Mouse (Mus musculus) ovary, postnatal 14 days (tissue): Measurements from ENCODE around the gene 4632433K11Rik.
"Not testable (repeated sequence)": the region's sequence is repeated elsewhere in the genome, so short reads cannot be mapped to it uniquely, and the experiment has no call there.

ENCODE experiments used
- DNase-seq: peaks from one replicate; pipeline ENCODE4 v3.0.0; 2022; ENCODE audit warnings: low spot score

The 4632433K11Rik gene

GRCm38 (mm10) chr7:5056651-5057263 is 22.8 kb downstream of the 4632433K11Rik start:
- no peak for DNase-seq

GRCm38 (mm10) chr7:5057381-5057780 is 23.5 kb downstream of the 4632433K11Rik start:
- DNase-seq = no peak

GRCm38 (mm10) chr7:5057804-5058203 is 23.9 kb downstream of the 4632433K11Rik start:
- DNase-seq = no peak

GRCm38 (mm10) chr7:5058631-5059030 is 24.7 kb downstream of the 4632433K11Rik start:
- no peak for DNase-seq

GRCm38 (mm10) chr7:5059421-5059820 is 25.5 kb downstream of the 4632433K11Rik start:
- DNase-seq = no peak

GRCm38 (mm10) chr7:5060239-5060731 is 26.4 kb downstream of the 4632433K11Rik start:
- peak; percentile 65 for DNase-seq

GRCm38 (mm10) chr7:5060944-5061773 is 27.2 kb downstream of the 4632433K11Rik start:
- DNase-seq = peak; percentile 97

- DNase-seq = peak; percentile 92
These were observed 27.9 kb downstream of the 4632433K11Rik start, which contains the start of gene U2af2 for GRCm38 (mm10) chr7:5061774-5062359. TSS of gene U2af2 (plus strand) at chr7:5062143.

GRCm38 (mm10) chr7:5062360-5063001 is 28.6 kb downstream of the 4632433K11Rik start:
- peak; percentile 56 for DNase-seq

GRCm38 (mm10) chr7:5064886-5065285 is 31.0 kb downstream of the 4632433K11Rik start:
- no peak for DNase-seq

- DNase-seq = no peak
These were observed 39.7 kb downstream of the 4632433K11Rik start for GRCm38 (mm10) chr7:5073586-5073985.

GRCm38 (mm10) chr7:5074984-5075383 is 41.1 kb downstream of the 4632433K11Rik start:
- DNase-seq = no peak

GRCm38 (mm10) chr7:5076931-5077330 is 43.0 kb downstream of the 4632433K11Rik start:
- no peak for DNase-seq

- DNase-seq = not testable (repeated sequence)
These were observed 45.6 kb downstream of the 4632433K11Rik start for GRCm38 (mm10) chr7:5079365-5080009.

- peak; percentile 93 for DNase-seq
These were observed 46.3 kb downstream of the 4632433K11Rik start, which contains the start of gene Epn1 for GRCm38 (mm10) chr7:5080010-5080751. TSS of gene Epn1 (plus strand) at chr7:5080235.

GRCm38 (mm10) chr7:5080815-5081214 is 46.9 kb downstream of the 4632433K11Rik start:
- DNase-seq = no peak

- DNase-seq = no peak
These were observed 47.3 kb downstream of the 4632433K11Rik start for GRCm38 (mm10) chr7:5081241-5081640.

GRCm38 (mm10) chr7:5081939-5082338 is 48.0 kb downstream of the 4632433K11Rik start:
- no peak for DNase-seq

GRCm38 (mm10) chr7:5083325-5084105 is 49.6 kb downstream of the 4632433K11Rik start:
- no peak for DNase-seq
